Mouse (Mus musculus) spleen, embryonic (tissue): ENCODE measurements around the gene Wdr26.

Source experiments
- CTCF ChIA-PET: fragments of 350-600 bp; sonication (Branson Sonifier 250); formaldehyde crosslinking; loops from one replicate; lab custom pipeline; 2022; lab: Charles Lee

Wdr26 gene

DNA sequence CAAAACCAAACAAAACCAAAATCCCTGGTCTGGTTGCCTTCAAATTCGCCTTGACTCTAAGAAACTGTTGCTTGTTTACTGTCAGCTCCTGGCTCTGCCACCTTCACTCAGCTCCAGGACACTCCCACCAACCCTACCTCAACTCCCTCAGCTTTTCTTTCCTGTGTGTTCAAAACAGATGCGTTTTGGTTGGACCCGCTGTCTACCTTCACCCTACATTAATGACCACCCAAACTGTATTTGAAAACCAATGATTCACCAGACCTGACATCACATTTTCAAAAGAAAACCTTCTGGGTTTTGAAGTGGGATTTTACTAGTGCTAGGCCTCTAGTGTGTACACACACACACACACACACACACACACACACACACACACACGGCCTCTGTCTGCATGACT is 1.7 kb downstream of the Wdr26 start:
- CTCF ChIA-PET: interaction anchor here (0.6 kb wide), 1 partner anchor 186 kb away, joined by 5 read pairs; no protein-coding TSS in a partner anchor

DNA sequence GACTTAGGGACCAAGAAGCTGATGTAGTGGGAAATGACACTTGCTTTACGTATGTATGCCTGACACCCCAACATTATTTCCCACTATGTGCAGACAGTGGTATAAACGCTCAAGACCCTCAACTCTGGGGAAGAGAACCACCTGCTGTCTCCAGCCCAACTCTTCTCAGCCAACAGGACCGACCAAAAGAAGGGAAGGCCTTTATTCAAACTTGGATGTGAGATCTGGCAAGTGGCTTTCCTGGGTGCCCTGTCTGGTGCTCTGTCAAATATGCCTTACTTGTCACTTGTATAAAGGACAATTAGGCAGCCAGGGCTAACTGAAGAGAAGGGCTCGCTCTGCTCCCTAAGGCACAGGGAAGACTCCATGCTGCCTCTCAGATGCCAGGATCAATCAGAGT is 12.4 kb downstream of the Wdr26 start:
- CTCF ChIA-PET: interaction anchor here (1.2 kb wide), 1 partner anchor 16 kb away, joined by 3 read pairs; no protein-coding TSS in a partner anchor

DNA sequence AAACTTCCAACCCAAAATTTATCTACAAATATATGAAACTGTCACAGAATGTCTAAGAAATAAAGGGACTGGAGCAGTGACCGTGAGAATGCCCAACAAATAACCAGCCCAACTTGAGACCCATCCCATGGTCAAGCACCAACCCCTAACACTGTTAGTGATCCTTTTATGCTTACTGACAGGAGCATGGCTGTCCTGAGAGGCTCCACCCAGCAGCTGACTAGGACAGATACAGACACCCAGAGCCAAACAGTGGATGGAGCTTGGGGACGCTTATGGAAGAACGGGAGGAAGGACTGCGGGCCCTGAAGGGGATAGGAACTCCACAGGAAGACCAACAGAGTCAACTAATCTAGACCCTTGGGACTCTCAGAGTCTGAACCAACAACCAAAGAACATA is 22.9 kb downstream of the Wdr26 start:
- CTCF ChIA-PET: no interaction called here

DNA sequence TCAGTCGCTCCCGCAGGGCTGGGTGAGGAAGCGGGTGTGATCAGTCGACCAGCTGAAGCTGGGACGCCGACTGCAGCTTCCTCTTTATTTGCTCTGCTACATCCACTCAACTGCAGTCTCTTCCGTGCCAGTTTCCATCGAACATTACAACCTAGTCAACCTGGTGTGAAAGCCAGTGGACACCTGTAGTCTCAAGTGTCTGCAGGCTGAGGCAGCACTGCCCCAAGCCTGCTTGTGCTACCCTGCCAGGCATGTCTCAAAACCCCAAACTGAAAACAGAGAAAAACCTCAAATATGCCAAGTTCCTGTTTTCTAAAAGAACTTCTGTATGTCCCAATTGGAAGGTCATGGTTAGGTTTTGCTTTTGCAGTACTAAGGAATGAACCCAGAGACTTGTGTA is 41.6 kb downstream of the Wdr26 start:
- CTCF ChIA-PET: no interaction called here

DNA sequence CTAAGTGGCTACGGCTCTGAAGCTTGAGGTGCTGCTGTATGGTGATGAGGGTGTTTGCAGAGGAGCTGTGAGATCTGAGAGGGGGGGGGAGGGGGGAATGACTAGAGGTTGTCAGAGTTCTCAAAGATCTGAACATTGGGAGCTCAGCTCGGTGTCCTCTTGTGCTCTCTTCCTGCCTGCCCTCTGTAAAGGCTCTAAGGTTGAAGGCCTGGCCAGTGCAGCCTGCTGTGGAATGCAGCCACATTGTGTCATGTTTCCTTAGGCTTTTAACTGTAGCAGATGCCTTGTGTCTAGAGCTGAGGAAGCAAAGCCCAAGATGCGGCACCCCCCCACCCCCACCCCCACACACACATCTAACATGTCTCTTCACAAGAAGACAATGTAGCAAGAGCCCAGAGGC is 43.4 kb downstream of the Wdr26 start:
- CTCF ChIA-PET: no interaction called here

DNA sequence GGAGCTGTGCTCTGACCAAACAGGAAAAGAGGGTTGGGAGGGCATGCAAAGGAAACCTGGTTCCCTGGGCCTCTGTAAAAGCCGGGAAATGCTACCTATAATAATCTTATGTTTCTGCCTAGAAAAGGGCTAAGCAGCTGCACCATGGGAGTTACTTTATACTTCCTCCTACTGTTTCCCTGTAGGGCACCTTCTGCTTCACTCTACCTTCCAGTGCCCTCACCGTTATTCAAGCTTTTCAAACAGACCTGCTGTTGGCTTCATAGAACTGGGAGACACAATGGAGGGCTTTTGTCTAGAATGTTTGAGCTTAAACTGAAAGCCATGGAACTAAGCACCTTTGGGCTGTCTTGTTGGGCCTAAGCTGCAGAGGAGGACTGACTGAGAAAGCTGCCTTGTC is 44.0 kb downstream of the Wdr26 start:
- CTCF ChIA-PET: no interaction called here

DNA sequence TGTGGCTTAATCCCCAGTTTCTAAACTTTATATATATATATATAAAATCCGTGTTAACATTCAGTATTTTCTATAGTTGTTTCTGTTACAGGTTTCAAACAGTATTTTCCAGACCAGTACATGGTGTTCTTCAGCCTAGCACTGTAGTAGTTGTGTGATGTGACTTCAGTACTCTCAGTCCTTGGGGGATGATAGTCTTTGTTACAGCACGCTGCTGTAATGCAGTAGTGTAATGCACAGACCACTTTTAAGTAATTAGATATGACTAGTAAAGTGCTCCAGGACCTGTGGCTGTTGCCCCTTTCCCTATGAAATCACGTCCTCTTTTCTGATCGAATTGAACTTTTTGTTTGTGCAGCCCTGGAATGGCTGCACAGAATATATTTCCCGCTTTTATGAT is 60.3 kb downstream of the Wdr26 start:
- CTCF ChIA-PET: no interaction called here

DNA sequence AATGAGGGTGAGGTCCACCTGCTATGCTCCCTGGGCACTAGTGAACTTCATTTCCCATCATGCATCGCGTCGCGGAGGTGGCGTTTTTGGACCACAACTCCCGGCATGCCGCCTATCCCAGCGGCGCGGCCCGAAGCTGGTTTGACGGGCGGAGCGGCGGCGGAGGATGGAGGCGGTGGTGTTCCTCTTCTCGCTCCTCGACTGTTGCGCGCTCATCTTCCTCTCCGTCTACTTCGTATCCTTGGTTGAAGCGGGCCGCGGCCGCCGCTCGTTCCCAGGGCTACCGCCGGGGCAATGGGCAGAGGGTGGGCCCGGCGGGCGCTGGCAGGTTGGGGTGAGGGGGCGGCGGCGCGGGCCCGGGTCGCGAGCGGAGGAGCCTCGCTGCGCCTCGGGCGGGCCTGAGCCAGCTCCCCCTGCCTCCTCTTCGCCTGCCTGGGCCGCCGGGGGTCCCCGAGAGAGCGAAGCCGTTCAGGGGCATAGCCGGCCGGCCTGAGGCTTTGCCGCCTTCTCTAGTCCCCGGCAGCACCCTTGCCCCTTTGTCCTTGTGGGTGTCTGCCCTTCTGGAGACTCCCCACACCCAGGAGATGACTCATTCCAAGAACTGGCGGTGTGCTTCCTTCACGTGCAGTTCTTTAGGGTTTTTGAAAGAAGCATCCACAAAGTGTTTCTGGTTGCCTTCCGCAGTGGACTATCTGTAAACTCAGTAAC is 60.8 kb downstream of the Wdr26 start:
- CTCF ChIA-PET: interaction anchor here (0.6 kb wide), 1 partner anchor 122 kb away, joined by 7 read pairs; no protein-coding TSS in a partner anchor

DNA sequence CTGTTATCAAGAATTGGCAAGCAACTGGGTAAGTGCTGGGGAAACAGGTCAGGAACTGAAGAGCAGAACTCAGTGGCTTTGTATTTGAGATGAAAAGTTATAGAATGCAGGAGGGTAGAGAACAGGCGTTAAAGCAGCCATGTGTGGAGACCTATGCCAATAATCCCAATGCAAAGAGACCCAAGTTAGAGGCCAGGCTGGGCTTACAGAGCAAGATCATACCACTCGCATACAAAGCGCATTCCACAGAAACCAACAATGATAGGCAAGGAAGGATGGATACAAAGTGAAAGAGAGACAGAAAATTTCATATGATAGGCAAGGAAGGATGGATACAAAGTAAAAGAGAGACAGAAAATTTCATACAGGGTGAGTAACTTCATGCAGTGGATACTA is 61.4 kb downstream of the Wdr26 start:
- CTCF ChIA-PET: interaction anchor here (0.6 kb wide), 1 partner anchor 123 kb away, joined by 7 read pairs; no protein-coding TSS in a partner anchor

DNA sequence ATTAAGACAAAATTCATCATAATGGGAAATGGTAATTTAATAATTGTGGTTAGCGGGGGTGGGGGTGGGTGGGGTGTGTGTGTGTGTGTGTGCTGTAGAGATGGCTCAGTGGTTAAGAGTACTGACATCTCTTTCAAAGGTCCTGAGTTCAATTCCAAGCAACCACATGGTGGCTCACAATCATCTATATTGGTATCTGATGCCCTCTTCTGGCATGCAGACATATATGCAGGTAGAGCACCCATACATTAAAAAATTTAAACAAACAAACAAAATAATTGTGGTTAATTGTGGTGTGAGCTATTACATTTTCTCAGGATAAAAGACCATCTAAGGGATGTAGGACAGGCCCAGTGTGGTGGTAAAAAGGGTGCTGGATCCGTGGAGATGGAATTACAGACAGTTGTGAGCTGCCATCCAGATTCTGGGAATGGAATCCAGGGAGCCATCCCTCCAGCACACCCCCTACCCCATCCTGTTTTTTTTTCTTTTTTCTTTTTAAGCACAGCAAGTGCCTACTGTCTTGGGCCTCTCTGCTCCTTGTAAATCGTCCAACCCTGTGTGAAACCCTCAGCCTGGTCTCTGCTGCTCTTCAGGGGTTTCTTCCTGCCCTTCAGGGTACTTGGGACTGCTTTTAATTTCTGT is 62.3 kb downstream of the Wdr26 start:
- CTCF ChIA-PET: interaction anchor here (0.7 to 0.9 kb wide), 2 partner anchors 65 to 158 kb away, joined by 3 to 4 read pairs; no protein-coding TSS in a partner anchor

DNA sequence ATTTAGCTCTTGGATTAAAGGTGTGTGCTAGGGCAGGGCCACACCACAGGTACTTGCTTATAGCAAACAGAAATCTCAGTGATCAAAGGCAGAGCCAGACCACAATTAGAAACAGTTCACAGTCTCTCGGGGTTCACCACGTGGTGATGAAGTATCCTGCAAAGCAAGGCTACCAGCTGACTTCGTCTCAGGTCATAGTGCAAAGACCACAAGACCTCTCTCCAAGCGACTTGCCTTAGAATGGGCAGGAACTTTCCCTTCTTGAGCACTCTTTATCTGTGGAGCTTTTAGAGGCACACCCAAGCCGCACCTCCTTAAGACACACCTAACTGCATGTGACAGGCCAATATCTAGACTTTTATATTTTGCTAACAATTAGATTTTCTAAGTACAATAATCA is 63.3 kb downstream of the Wdr26 start:
- CTCF ChIA-PET: interaction anchor here (0.7 to 0.9 kb wide), 2 partner anchors 66 to 157 kb away, joined by 3 to 4 read pairs; no protein-coding TSS in a partner anchor

DNA sequence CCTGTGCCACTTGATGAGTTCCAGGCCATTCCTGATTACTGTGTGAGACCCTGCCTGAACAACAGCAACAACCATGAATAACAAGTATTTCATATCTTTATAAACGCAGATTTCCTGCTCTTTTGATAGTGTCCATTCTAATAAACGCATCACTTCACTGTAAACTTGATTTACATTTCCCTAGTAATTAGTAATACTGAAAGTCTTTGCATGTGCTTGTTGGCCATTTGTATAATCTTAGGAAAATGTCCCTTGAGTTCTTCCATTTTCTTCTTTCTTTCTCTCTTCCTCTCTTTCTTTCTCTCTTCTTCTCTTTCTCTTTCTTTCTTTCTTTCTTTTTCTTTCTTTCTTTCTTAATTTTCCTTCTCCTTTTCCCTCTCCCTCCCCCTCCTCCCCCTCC is 65.6 kb downstream of the Wdr26 start:
- CTCF ChIA-PET: no interaction called here

DNA sequence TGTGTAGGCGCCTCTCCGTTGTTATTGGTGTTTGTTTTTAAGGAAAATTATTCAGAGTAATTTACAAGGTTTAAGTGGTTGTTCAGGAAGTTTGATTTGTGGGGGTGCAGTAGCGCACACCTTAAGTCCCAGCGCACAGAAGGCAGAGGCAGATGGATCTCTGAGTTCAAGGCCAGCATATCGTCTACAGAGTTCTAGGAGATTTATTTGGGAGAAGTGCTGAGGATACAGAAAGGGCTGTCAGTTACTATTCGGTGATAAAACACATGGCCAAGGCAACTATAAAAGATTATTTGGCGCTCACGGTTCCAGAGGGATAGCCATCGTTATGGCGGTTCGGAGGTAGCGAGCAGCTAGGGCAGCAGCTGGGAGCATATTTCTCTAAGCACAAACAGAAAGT is 66.8 kb downstream of the Wdr26 start:
- CTCF ChIA-PET: no interaction called here

DNA sequence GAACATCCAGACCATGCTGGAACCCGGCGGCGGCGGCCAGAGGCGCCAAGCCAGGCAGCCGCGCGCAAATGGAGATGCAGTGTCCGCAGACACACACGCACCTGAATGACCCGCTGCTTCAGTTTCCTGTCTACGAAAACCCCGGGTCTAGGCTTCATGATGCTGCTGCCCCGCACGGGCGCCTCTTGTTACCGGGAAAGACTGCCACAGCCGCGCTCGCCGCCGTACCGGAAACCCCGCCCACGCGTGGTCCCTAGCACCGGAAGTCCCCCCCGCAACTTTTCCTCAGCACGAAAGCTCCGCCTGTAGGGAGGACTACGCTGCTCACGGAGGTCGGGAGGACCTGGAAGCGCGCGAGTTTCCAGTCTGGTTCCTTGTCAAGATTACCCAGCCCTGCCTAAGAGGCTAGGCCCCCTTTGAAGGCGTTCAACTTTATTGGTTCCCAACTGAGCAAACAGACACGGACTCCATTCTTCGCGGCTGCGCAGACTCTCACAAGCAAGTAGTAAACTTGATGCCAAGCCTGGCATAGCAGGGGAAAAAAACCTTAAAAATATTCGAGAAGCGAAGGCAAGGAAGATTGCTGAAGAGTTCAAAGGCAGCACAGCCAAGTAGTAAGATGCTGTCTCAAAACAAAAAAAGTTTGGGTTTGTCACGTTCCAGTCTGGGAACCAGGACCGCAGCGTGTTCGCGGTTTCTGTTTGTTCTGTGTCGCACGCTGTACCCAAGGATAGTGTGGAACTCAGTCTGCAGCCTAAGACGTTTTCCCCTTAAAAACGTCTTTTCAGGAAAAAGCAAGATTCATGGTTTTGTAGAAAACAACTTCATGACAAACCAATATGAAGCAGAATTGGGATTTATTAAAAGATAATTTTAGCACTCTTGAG is 67.6 kb downstream of the Wdr26 start, which contains the start of the genes Nvl and Cnih4:
TSS of gene Nvl (minus strand) at position 255 of the 887 bp plus-strand sequence.
TSS of gene Cnih4 (plus strand) at position 744 of the 887 bp plus-strand sequence.
- CTCF ChIA-PET: interaction anchor here (0.6 kb wide), 1 partner anchor 8 kb away, joined by 3 read pairs; no protein-coding TSS in a partner anchor

DNA sequence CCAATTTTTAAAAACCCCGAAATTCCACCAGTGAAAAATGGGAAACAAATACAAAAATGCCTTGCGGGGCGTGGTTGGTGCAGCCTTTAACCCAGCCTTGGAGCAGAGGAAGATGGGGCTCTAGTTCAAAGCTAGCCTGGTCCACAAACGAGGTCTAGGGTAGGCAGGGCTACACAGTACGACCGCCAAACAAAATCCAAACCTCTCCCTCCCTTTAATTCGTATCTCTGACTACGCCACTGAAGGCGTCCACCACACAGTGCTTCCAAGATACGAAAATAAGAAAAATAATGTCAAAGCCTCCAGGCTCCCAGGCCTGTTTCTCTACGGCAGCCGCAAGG is 68.2 kb downstream of the Wdr26 start:
- CTCF ChIA-PET: interaction anchor here (0.6 kb wide), 1 partner anchor 9 kb away, joined by 3 read pairs; no protein-coding TSS in a partner anchor

DNA sequence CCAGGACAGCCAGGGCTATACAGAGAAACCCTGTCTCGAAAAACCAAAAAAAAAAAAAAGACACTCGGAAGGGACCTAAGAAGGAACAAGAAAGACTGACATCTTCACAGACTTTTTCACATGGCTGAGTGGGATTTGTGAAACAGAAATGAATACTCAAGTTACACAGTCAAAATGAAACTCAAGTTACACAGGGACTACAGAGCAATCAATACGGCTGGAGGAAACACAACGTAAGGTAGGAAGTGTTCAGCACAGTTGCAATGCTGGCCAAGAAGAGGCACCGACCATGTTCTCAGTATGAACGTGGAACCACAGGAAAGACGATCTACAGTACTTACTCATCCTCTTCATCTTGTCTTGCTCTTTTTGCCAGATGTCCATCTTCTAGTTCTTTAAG is 73.1 kb downstream of the Wdr26 start:
- CTCF ChIA-PET: no interaction called here

DNA sequence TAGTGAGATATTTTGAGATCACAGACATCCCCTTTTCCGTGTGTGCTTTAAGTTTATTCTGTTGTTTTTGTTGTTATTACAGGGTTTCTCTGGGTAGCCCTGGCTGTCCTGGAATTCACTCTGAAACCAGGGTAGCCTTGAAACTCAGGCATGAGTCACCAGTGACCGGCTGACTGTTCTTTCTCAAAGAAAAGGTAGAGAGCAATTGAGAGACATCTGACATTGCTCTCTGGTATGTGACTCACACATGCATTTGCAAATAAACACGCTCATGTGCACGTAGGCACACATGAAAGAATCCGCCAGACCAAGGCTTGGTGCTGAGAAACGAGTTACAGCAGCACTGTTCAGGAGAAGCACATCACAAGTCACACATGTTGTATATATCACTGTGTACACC is 79.9 kb downstream of the Wdr26 start:
- CTCF ChIA-PET: no interaction called here

DNA sequence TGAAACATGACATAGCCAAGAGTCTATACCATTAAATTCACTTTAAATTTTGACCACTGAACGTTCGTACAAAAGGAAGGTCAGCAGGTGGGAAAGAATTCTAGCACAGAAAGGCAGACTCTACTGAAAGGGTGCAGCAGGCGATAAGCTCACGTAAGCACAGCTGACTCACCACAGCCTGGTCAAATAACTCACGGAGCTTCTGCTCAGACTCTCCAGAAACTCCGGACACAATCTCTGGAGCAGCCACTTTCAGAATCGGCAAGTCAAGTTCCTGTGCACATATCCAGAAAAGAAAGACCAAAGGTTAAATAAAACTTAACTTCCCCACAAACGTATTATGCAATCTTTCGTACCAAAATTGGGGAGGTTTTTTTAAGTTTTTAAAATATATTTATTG is 85.0 kb downstream of the Wdr26 start:
- CTCF ChIA-PET: no interaction called here

DNA sequence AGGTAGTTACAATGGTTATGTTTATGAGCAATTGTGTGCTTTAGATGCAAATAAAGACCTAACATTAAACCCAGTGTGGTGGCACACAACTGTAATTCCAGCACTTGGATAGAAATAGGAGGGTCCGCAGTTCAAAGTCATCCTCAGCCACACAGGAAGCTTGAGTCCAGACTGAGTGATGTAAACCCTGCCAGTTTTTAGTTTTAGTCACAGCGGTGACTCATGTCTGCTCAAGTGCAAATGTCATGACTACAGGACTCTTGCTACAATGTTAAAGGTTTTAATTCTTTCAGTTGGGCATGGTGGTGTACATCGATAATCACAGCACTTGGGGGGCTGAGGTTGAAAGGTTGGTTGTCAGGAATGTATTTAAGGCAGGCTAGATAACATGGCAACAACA is 85.9 kb downstream of the Wdr26 start:
- CTCF ChIA-PET: no interaction called here

DNA sequence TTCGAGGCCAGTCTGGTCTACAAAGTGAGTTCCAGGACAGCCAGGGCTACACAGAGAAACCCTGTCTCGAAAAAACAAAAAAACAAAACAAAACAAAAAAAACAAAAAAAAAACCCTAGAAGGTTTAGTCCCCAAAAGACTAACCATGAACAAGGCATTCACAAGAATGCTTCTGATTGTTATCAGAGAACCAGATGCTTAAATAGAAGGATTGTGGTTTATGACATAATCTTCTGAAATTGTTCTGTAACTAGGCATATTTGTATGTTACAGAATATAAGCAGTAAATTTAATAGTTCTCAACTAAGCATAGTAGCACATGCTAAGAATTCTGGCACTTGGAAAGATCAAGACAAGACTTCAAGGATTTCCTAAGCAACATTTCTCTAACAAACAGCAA is 87.7 kb downstream of the Wdr26 start:
- CTCF ChIA-PET: no interaction called here
